Mouse (Mus musculus) hindlimb bud, embryonic 11.5 days (tissue): ENCODE data around the gene Immp2l.

Experiments
- DNase-seq: peaks from one replicate; pipeline ENCODE4 v3.0.0-alpha.2; 2012; ENCODE audit warnings: low read depth, low spot score; ENCODE audit errors: extremely low spot score

Gene Immp2l

GRCm38 (mm10) chr12:41417961-41418360, 394.1 kb downstream of the Immp2l start:
- DNase-seq: no peak

DNA sequence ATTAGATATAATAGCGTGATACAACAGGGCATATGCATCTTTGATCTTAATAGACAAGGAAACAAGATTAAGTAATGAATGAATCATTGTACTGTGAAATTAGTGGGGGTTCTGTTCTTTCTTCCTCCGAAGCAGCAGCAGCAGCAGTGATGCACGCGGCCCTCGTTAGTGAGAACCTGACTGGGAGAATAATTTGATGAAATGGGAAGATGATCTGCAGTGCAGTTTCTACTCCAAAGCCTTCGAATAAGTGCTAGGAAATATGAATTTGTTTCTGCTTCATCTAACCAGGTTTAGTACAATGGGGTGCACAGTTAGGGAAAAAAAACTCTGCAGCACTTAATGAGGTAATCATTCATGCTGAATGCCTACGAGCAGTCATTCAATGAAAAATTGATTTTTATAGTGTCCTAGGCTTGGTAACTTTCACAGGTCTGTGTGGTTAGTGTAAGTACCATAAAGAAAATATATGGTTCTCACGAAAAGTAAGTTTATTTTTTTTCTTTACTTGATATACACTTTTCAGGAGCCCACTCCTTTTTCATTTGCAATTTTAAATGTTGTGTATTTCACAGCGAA, 401.3 kb downstream of the Immp2l start:
- no peak for DNase-seq

DNA sequence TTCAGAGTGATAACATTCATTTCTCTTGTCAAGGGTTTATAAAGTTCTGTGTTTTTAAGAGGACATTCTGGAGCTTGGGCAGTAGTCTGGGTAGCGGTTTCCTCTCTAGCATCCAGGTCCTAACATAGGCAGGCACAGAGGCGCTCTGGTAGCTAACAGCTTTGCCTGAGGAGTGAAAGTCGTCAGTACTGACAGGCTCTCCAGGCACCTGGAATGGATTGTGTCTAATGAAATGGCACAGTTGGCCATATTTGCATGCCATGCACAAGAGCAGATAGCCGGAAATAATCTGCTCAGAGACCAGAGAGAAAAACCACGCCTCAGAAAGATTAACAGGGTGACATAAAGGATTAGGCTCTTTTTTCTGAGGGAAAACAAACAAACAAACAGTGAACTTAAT, 403.6 kb downstream of the Immp2l start:
- no peak for DNase-seq

GRCm38 (mm10) chr12:41428806-41429205, 404.9 kb downstream of the Immp2l start:
- no peak for DNase-seq

- DNase-seq: no peak
These were observed 412.5 kb downstream of the Immp2l start for GRCm38 (mm10) chr12:41436206-41436985.

- DNase-seq: no peak
These were observed 414.6 kb downstream of the Immp2l start for GRCm38 (mm10) chr12:41438446-41438845.

GRCm38 (mm10) chr12:41468374-41468991, 444.6 kb downstream of the Immp2l start:
- DNase-seq: no peak

- DNase-seq: no peak
These were observed 445.4 kb downstream of the Immp2l start for GRCm38 (mm10) chr12:41469096-41469801.

DNA sequence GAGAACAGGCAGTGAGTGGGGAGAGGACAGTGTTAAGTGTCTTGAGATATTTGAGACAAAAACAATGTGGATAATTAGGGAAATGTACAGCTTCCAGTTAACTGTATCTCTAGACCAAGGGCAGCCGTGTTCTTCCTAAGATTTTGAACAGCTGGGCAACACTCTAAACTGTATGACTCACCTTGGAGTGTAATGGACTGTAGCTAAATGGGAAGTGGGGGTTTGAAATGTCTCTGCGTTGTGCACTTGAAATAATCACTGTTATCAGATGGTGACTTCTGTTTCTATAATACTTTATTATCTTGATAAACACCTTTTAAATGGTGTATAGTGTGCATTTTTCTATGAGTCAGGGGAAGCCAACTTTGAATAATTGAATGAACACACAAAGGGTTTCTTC, 457.6 kb downstream of the Immp2l start:
- no peak for DNase-seq

DNA sequence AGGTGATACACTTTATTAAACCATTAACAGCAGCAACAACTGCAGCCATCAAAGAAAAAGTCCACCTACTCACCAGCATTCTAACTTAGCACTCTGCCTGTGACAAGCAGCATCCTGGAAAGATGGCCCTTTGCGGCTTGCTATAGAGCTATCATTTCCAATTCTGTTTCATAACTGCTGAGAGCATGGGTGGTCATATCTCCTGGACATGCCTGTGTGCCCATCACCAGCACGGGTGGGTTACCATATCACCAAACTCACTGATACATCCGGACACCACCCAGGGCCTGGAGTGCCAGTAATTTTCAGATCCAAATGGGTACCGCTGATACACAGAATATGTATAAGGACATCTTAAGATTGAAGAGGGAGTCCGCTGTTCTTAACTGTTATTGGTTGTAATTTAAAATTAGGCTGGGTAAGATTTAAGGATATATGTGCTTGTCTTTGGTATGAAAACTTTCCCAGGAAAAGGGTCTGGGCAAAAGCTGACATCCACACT, 459.3 kb downstream of the Immp2l start:
- no peak for DNase-seq

DNA sequence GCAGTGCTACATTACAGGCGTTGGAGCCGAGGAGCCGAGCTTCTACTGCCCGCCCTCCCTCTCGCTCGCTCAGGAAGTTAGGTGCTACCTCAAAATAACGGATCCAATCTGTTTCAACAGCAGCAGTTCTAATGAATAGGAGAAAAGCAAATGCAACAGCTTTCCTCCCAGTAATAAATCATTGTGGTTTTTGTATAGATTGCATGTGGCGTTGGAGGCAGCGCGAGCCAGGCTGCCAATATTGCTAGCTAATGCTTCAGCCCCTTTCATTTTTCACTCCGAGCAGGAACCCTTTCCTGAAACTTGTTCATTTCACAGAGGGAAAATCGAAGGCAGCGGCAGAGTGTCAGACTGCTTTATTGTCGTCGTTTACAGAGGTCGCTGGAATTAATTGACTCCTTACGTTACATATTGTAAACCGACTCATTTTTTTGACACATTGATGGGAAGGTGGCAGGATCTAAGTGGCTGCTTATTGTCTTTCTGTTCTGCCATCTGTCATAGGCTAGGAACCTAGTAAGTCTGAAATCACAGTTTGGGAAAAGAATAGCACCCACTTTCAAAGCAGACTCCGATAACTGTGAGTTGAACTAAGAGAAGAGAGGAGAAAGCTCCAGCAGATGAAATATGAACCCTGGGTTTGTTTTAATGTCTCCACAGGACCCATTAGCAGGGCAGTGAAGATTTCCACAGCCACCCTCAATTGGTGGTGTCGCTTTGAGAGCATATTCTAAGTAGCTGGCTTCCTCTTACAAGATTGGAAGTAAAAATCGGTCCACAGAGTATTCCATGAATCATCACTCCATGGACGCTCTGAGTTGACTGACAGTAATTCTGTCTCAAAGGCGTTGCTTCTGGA, 459.9 kb downstream of the Immp2l start:
- DNase-seq: peak; percentile 63

DNA sequence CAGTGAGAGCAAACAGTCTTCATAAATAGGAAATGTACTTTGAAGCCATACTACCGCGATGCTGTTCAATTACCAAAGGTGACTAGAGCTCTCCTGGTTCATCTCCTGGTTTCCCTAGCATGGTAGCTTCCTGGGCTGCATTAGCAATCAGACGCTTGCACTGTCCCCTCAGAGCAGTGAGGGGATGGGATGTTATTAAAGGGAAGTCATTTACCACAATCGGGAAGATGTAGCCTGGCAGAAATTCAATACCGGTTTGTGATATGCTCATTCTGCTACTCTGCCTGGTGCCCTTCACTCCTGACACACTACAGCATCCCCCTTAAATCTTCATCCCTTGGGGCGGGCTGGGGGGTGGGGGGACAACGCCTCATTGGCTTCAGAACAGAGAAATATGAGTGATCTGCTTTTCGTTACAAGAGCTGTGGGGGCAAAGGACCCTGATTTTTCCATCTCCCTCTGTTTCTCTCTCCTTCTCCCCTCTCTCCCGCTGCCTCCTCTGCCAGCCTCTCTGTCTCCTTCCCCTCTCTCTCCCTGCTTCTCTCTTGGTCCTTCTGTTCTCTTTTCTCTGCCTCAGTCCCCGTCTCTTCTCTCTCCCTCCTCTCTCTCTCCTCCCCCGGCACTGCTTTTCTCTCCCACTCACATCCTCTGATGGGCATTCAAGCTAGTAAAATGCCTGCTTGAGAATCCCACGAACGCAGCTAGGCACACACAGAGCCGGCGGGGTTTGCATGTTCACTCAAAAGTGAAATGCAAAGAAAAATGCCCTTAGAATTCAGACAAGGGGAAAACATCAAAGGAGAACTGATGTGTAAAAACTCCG, 461.0 kb downstream of the Immp2l start:
- DNase-seq: no peak

- no peak for DNase-seq
These were observed 461.8 kb downstream of the Immp2l start for GRCm38 (mm10) chr12:41485512-41486215.

DNA sequence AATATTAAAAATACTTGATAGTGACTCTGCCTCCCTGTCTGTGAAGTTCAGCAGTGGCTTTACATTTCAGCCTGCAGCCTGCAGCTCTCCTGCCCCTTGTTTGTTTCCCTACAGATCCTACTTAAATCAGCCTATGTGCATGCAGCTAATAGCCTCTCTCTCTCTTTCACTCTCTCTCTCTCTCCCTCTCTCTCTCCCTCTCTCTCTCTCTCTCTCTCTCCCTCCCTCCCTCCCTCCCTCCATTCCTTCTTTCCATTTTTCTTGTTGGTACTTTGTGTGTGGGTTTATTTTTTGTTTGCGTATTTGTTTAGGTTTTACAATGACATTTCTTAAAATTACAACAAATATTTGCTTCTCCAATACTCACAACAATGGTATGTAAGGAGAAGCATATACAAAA, 462.4 kb downstream of the Immp2l start, which contains the start of gene Lrrn3:
Gene Lrrn3, minus strand, starts transcription at position 101 of the 400 bp plus-strand sequence.
- DNase-seq: no peak

DNA sequence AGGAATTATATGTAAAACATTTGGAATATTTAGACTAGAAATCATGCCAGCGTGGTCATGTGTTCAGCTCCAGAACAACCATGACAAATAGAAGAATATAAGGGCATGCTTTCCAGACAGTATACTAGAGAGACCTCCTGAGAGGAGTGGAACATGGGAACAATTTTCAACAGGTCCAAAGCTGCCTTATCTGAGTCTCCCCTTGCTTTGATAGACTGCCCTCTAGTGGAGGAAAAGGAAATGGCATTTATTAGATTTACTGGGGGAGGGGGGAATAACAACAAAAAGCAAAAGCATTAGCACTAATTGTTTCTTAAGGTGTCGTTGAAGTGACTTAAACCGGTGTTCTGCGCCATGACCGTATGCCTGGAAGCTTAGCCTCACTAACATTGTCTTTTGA, 463.1 kb downstream of the Immp2l start:
- DNase-seq: peak; percentile 60

GRCm38 (mm10) chr12:41494620-41495019, 470.7 kb downstream of the Immp2l start:
- no peak for DNase-seq

DNA sequence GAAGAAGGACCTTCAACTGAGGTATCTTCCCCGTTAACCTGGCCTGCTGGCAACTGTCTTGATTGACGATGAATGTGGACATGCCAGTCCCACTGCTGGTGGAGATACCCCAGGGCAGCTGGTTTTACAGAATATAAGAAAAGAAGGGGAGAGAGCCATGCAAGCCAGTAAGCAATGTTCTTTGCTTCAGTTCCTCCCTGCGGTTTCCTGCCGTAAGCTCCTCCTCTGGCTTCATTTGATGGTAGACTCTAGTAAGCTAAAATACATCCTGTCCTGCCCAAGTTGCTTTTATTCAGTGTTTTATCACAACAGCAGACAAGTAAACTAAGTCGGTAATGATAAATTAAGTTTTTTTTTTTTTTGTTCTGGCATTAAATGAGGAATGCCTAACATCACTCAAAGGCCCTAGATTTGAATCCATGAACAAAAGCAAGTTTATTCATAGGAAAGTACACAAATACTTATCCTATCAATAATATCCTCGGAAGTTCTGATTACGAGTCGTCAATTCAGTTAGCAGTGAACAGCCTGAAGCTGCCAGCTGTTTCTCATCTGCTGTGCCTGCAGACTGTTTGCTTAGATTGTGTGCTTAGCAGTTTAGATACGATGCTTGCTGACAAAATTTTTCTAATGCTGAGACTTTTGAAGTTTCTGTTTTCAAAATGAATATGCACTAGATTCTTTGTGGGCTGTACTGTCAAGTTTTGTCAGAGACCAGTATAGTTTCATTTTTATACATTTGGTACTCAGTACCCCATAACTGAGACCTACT, 476.3 kb downstream of the Immp2l start:
- no peak for DNase-seq

DNA sequence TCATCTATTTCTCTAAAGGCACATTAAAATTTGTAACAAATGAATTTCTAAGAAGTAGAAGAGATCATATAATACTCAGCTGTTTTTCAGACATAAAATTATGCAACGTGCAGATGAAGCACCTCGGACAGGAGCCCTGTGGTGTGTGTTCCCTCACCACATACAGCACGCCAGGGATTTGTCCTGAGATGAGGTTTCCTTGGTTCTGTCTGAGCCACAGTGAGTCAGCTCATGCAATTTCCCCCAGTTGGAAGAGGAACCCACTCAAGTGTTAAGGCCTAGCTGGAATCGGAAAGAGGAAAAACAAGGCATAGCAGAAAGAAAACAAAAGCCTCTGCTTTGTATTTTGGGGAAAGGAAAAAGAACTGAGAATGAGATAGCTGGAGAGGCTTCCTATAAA, 484.7 kb downstream of the Immp2l start:
- DNase-seq: no peak
